Mouse (Mus musculus) urinary bladder, postnatal 14 days (tissue): Measurements from ENCODE around the gene Psmb5.

Experiments used
- DNase-seq: peaks from one replicate; pipeline ENCODE4 v3.0.0; 2021; ENCODE audit warnings: low spot score

The Psmb5 gene

DNA sequence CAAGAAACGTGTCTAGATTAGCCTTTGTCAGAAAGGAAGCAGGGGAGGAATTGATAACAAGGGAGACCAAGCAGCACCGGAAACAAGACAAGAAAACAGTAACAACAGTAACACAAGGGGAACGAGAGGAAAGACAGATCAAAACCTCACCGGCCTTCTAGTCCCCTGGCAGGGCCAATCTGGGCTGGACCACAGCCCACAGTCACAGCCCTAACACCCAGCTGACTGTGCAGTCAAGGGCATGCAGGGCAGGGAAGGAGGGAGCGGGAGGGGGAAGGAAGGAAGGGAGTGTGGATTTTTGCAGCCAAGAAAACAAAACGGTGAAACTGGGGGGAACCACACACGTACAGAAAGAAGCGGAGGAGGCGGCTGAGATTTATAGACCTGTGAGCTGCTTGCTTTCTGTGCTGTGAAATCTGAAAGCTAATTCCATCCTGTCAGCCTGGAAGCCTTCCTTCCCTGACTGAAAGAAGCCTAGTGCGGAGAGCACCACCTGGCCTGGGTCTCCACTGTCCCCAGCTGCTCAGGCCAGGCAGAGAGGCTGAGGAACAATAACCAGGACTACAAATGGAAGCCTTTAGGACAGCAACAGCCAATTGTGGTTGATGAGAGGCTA is 25.4 kb downstream of the Psmb5 start:
- DNase-seq = no peak

- no peak for DNase-seq
Observed at GRCm38 (mm10) chr14:54591056-54591455, 26.8 kb downstream of the Psmb5 start.

DNA sequence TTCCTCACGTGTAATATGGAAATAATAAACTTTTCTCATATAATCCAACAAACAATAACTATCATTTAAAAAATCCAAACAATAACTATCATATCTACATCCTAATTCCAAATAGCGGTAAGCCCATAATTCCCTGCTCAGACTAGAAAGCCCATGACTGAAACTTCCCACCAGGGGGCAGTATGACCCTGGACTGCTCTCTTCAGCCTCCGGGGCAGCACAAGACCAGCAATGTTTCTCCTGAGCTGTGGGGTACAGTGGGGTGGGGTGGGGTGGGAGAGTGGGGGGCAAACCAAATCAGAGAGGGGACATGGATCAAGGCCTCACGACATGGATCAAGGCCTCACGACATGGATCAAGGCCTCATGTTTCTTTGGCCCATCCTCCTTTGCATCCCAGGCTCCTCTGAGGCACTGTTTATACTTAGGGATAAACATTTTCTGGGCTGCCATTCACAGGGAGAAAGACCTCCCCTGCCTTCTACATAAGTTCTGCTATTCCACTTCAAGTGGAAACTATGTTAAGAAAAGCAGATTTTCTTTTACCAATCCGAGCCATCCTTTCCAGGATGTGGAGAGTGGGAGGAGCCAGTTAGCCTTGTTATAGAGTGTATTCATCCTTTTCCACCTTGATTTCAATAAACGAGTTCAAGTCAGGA is 34.0 kb downstream of the Psmb5 start:
- peak; percentile 67 for DNase-seq

GRCm38 (mm10) chr14:54582536-54582935 is 35.3 kb downstream of the Psmb5 start:
- no peak for DNase-seq

DNA sequence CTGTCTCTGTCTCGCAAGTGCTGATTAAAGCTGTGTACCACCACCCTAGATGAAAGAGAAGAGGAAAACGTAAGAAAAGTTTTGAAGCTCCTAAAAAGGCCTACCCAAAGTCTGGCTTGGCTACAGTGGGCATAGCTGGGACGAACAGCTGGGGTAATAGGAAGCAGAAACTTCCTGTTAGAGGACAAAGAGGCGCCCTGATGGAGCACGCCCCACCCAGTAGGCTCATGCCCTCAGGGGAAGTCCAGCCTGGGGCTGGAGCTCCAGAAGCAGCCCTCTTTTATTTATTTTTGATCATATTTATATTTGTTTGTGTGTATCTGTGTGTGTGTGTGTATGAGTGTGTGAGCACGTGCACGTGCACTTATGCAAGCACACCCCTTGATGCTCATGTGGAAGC is 38.2 kb downstream of the Psmb5 start:
- no peak for DNase-seq

DNA sequence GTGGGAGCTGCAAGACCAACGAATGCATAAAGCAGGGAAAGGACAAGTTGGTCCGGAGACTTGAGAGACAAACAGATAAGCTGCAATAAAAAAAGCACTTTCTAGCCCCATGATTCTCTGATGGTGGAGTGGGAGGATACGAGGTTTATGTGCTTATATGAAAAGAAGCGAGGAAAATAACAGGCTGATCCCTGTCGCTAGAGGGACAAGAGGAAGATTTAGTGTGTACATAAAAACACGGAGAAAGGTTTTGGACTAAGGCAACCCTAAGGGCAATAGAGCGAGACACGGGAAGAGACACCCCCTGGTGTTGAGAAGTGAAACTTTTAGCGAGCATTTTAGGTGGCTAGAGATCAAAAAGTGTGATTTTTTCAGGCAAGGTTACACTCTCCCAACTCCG is 39.8 kb downstream of the Psmb5 start:
- DNase-seq = peak; percentile 56

DNA sequence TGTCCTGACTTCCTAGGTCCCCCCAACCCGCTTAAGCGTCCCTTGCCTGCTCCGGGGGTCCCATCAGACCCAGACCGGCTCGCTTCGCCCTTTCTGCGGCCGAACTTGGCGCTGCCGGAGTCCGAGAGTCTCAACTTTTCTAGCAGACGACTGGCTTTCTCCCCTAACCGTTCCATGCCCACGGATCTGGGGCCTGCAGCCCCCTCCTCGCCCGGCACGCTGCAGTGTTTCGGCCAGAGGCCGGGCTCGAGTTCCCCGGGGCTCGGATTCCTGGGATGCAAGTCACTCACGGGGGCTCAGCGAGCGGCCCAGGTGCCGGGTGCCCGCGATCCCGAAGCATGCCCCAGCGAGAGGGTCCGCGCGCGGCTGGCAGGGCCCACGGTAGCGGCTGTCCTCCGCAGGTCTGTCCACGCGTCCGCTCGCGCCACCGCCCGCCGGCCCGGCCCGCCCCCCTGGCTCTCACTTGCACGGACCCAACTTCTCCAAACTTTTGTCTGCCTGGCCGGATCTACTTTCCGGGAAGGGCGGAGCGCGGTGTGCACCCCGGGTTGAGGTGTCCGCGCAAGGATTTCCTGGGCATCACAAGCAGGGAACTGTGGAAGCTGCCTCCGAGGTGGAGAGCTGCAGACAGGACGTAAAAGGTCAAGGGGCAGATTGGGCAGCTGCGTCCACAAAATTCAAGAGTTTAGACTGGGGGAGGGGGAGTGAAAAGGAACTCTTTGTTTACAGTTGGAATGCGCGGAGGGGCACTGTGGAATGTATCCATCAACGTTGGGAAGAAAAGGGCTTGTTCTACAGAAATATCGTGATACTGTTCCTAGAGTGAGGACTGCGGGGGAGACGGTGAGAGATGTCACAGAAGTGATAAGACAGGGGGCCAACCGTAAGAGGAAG is 40.5 kb downstream of the Psmb5 start, which contains the start of gene Ajuba:
Gene Ajuba, minus strand, starts transcription at position 470 of the 894 bp plus-strand sequence.
- peak; percentile 94 for DNase-seq

DNA sequence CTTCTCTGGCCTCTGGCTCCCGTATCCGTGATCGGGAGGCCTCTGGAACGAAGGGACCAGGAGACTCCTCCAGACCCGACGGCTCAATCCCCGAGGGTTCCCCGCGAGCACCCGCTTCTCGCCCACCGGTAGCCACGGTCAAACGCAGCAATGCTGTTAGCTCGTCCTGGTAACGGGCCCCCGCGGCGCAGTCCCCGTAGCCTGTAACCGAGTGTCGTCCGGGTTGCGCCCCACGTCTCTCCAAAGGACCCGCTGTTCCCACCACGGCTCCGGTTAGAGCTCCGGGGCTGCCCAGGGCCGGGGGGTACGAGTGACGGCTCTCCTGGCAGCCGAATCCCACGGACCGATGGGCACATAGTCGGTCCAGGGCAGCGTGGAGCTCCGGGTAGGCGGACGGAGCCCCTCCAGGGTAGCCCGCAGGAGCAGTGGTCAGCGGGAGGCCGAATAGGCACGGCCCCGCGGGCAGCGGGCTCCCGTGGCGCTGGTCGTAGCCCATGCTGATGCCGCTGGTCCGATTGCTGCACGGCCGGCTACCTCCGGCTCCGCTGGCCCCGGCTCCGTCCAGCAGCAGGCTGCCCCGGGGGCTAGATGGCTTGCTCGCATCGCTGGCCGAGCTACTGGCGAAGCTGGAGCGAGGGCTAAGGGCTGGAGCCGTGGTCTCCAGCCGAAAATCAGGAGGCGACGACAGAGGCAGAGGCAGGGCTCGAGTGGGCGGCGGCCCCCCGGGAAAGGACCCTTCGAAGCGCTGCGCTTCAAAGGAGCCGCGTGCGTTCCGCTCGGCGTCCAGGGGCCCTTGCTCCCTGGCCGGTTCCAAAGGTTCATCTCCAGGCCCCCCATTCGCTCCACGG is 41.4 kb downstream of the Psmb5 start:
- peak; percentile 39 for DNase-seq

- DNase-seq = peak; percentile 93
Observed at GRCm38 (mm10) chr14:54575631-54576030, 42.2 kb downstream of the Psmb5 start.

GRCm38 (mm10) chr14:54575031-54575430 is 42.8 kb downstream of the Psmb5 start:
- DNase-seq = no peak

- peak; percentile 91 for DNase-seq
Observed at GRCm38 (mm10) chr14:54574253-54574652, 43.6 kb downstream of the Psmb5 start.

DNA sequence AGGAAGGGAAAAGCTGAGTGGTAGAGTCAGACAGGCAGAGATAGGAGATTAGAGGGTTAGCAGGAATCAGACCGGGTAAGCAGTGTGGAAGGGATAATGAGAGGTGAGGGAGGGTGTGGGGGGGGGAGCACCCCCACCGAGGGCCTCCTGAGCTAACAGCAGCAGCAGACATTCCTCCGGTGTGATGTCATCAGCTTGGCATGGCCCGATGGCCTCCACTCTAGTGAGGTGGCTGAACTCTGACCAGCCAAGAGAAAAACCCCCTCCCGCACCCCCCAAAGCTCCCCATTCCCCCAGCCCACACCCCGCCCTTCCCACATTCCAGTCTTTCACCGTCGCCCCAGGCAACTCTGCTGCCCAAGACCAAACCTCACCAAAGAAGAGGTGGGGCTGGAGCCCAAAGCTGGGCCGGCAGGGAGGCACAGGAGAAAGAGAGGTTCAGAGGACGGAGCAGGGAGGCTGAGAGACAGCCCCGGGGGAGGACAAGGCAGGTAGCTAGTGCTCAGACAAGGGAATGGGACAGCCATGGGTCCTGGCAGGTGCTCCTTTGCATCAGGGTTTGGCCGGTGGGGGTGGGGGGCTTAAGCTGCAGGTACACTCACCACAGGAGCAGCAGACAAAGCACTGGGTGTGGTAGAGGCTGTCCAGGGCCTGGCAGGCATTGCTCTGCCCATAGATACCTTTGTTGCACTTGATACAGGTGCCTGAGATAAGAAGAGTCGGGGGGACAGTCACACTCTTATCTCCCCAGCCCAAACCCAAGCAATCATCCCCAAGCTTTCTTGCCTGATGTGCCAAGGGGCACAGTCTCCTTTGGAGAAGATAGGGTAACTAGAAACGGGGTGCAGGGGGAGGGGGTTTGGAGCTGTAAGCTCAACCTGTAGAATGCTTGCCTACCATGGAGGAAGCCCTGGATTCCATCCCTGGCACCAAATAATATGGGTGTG is 44.8 kb downstream of the Psmb5 start:
- DNase-seq = peak; percentile 84

GRCm38 (mm10) chr14:54572122-54572521 is 45.7 kb downstream of the Psmb5 start:
- DNase-seq = no peak

DNA sequence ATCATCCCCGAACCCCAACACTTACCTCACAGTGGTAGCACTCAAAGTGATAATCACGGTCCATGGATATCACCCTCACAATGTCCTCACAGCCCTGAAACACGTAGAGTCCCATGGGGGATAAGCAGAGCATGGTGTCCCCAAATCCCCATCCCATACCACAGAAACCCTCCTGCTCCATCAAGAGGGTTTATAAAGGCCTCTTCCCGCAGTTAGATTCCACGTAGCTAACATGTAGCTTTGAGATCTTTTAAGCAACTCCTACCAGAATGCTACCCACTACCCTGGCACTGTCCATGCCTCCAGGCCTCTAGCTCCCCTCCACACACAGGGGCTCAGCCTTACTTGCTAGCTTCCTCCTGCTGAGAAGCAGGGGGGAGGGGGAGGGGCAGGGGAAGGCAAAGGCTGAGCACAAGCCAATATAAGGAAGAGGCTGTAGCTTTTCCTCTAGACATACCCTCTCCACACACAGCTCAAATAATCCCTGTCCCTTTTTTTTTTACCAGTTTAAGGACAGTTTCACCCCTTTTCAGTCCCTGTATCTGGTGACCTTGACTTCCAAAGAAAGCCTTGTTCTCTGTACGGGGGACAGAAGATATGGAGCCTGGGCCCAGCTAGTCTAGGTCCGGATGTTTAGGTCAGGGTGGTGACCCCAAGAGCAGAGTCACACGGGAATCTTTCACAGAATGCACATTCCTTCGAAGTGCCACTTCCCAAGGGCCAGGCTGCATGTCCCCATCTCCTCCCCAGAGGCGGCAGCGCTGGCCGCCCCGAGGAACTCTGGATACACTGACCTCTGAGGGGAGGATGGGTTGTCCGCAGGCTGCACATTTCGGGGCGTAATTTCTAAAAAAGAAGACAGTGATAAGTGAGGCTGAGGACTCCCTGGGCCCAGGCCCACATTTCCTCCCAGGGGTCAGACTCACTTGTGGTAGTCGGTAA is 48.1 kb downstream of the Psmb5 start:
- no peak for DNase-seq

GRCm38 (mm10) chr14:54568694-54569414 is 49.0 kb downstream of the Psmb5 start:
- peak; percentile 73 for DNase-seq
